Mouse (Mus musculus) heart, adult 2 months (tissue): ENCODE measurements around the gene Olfr527.

Experiments
- EP300 ChIP-seq: fragments of 200-500 bp; IDR thresholded peaks from 2 replicates; pipeline ENCODE4 v1.6.1; 2011; ENCODE audit warnings: low read depth, low read length, control low read depth; ENCODE audit not compliant: insufficient read depth
- POLR2A ChIP-seq: fragments of 200-500 bp; IDR thresholded peaks from 2 replicates; pipeline ENCODE4 v1.6.1; 2011; ENCODE audit warnings: mild to moderate bottlenecking, low read depth, low read length, control low read depth; ENCODE audit not compliant: insufficient read depth

DNA sequence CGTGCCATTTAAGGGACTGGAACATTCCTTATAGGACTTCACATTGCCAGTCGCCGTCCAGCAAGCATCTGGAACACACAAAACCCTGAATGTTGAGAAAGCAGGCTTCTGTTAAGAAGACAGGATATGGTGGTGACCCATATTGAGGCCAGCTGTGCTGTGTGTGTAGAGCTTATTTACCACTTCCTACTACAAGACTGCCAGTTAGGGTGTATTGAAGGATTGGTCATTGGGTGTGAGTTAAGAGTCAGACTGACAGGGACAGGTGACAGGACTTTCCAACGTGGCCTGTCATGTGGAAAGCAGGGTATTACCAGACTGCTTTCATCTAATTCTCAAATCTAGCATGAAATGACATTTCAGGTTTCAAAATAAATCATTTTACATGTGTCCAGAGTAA lies 40.5 kb downstream of the Olfr527 start:
- TF ChIP-seq POLR2A, result no peak
- no peak for TF ChIP-seq EP300
